Mouse (Mus musculus) mesoderm, embryonic 11.5 days (tissue): ENCODE results near the gene Farsa.
A peak's percentile ranks its signal among the peaks of the same experiment; 100 is the strongest.

Experiments
- DNase-seq: peaks from one replicate; pipeline ENCODE4 v3.0.0-alpha.2; 2012; ENCODE audit warnings: low read depth, low spot score

Farsa gene

DNA sequence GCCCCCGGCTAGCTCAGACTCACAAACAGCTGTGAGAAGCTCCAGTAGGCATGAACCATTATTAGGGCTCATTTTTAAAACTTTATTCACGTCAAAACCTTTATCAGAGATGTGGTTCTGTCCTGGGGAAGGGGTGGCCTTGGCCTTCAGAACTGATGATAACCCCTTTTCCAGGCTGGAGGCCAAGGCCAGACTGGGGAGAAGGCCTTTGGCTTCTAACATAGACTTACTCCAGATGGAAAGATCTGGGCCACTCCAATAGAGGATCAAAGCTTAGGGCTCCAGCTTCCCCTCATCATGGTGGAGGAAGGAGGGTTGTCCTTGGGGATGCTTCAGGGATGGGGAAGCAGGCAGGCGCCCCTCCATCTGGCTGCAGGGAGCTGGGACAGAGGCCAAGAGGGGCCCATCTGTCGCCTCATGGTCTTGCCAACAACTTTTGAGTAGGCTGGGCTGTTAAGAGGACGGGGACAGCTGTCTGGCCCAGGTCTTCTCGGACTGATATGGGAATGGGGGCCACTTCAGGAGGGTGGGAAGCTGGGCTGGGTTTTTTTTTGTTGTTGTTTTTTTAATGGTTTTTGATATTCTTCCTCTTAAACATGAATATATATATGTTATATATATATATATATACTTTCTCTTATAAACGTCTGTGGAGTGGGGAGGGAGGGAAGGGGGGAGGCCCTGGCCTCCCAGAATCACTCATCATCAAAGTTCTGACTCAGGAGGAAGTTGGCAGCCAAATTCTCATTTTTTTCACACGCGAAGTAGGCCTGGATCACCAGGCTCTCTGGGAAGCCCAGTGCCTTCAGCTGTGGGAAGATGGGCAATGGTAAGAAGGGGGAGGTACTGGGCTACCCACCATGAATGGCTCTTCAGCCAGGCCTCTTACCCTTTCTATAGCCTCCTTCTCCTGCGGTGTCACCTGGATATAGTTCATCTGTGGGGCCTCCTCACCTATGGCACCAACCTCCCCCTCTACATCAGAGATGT lies 21.6 kb upstream of the Farsa start:
- no peak for DNase-seq

DNA sequence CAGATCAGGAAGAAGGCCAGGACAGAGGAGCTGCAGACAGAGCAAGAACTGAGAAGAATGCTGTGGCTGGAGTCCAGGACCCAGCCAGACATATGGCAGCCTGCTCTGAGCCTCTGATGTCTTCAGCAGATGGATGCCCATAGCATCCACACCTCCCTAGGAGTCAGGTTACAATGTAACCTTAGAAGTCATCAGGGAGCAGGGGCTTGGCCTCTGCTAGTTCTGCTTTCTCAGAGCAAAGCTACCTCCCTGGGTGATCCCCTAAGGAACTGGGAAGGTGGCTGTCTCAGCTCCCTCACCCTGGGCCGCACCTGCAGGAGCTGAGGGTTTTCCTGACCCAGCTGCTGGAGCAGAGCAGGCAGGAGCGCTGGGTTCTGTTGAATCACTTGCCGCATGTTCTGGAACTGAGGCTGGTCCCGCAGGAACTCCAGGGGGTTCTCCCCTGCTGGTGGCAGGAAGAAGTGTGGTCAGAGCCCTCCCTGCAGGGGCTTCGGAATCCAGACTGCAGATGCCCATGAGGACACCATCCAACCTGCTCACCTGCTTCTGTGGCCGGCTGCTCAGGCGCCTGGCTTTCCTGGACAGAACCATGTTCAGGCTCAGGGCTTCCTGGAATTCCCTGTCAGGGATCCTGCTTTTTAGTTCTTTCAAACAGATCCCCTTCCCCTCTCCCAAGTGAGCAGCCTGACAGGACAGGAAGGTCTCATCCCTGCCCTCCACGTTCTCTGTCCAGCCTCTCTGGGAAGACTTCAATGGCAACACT lies 19.5 kb upstream of the Farsa start:
- peak; percentile 81 for DNase-seq

DNA sequence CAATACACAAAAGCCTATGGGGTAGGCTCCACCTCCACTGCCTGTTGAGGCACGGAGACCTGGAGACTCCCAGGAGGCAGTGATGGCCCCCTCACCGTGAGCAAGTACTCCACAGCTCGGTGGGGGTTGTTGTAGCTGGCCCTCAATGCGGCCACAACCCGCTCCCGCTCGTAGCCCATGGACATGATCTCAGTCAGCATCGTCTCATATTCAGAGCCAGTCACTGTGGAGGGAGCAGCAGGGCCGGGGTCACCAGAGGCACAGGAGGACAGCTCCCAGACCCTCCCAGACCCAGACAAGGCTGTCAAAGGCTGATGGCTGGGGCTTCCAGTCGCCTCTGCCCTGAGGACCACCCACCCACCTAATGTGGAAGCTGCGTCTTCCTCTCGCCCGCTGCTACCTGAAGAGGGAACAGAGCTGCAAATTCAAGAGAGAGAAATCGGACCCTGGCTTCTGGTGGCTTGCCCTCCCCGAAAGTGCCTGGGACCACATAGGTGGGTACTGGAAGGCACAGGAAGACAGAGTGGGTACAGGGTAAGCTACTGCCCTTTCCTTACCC lies 18.8 kb upstream of the Farsa start:
- no peak for DNase-seq

DNA sequence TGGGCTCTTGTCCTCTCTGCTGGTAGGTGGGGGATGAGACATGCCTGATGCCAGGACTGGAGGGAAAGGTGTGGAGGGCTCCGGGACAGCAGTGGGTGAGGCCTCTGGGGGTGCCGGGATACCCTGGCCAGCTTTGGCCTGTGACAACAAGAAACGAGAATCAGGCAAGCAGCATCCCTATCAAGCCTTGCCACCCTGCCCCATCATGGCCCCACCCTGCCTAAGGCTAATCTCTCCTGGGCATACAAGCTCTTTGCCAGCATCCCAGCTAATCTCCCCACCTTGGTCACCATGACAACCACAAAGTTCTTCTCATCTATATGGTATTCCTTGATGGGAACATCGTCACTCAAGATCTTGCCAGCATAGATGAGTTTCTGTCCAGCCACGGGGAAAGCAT lies 18.3 kb upstream of the Farsa start:
- no peak for DNase-seq

DNA sequence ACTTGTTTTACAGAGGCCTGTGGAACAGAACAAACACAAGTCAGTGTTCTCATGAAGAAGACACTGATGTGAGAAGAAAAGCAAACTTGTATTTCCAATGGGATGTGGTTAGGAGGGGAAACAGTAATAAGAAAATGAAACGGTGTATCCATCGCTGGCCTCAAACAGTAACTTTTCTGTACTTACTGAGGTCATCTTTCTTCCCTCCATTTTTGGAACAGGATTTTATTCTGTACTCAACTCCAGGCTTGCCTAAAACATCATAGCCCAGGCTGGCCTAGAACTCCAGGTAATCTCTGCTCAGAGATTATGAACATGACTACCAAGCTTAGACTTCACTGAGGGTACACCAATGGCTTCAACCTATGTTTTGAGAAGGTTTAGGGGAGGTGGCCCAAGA lies 17.4 kb upstream of the Farsa start:
- DNase-seq, result no peak

DNA sequence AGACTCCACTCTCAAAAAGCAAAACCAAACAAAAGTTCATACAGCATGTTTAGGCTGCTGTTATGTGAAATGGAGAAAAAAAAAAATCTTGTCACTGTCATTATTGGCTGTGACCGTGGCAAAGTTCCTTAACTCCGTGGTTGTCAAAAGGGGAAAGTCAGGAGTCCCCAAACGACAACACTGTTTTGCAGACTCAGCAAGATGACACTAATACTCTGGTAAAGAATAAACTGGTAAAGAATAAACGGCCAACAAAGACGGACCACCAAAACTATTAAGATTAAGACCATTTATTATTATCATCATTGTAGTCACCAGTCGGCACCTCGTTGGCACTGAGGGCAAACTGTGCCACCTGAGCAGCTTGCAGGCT lies 16.9 kb upstream of the Farsa start:
- DNase-seq, result no peak

DNA sequence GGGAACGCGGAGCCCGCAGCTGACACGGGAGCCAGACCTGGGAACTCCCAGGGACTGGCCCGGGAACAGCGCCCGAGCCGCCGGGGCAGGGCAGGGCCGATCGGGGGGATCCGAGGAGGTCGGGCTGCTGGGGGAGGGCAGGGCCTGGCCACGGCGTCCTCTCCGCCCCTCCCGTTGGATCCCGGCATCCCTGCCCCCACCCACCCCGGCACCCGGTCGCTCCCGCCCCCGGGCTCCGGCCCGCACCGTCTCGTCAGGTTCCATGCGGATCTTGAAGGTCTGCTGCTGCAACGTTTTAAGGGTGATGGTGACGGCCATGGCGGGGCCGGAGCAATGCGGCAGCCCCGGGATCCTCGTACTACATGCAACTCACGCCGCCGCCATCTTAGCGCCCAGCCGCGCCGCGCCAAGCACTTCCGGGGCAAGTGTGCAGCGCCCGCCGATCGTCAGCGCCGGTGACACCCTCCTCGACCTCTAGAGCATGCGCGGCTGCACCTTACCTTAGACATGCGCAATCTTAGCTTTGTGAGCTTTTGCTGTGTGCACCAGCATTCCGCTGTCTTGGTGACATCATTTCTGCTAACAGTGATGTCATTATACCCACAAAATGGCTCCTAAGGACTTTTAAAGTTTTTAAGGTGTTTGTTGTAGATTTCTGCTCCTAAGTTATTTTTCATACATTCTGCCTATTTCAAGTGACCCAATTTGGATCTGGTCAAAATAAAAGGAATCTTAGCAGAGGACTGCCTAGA lies 16.4 kb upstream of the Farsa start, which contains the start of gene Rad23a:
Gene Rad23a, minus strand, starts transcription at position 418 of the 752 bp plus-strand sequence.
- peak; percentile 96 for DNase-seq

DNA sequence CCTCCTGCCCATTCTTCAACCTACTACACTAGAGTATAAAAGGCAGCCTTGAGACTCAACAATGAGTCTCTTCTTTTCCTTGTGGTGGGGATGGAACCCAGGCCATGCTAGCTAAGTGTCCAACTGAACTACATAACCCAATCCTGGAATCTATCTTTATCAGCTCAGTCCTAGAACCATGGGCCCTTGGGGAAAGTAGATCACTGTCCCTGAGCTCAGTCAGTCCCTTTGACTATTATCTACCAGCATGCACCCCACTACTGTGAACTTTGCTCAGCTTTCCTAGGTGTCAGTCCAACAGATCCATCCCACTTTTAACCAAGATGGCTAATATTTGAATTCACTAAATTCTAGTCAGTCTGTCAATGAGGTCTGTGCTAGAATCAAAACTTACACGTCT lies 15.3 kb upstream of the Farsa start:
- DNase-seq, result no peak

DNA sequence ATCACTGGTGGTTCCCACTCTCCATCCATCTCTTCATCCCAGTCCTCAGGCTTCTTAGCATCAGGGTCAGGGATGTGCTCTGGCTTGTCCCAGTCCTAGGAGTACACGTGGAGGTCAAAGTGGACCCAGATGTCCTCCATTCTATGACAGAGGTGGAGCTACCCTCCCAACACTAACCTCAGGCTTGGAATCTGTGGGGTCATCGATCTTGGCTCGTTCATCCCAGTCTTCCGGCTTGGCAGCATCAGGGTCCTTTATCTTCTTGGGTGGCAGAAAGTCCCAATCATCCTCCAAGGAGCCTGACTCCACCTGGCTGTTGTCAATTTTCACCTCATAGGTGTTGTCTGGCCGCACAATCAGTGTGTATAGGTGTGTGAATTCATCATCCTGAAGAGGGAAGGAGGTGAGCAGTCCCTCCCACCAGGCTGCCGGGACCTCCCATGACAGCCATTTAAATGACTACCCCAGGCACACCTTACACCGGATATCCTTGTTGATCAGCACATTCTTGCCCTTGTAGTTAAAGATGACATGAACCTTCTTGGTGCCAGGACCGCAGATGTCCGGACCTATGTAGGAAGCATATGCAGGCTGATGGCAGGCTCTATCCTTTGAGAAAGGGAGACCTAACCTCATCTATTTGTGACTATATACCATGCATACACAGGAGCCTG lies 12.3 kb upstream of the Farsa start:
- DNase-seq, result no peak

DNA sequence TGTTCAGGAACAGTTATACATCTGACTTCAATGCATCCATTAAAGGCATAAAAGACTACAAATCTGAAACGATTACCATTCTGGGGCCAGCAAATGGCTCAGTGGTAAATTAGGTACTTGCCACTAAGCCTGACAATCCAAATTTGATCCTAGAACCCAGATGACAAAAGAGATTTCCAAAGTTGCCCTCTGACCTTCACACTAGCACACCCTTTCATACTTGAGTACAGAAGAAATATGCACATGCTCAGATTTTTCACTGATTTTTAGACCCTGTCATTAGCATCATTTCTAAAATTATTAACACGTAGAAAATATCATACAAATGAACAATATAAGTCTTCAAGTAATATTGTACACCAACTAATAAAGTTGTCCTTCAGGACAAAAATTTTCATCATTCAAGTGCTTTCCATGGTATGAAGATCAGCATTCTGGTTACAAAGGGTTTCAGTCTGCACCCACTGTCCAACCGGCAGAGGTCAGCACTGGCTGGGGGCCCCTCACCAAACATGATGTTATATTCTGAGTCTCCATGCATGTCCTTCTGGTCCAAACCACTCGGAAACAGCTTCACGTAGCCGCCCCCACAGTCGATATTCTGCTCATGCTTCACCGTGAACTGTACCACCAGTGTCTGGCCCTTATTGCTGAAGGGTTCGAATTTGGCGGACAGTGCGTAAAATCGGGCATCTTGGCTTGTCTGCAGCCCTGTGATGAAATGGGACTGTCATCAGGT lies 11.3 kb upstream of the Farsa start:
- DNase-seq, result no peak

DNA sequence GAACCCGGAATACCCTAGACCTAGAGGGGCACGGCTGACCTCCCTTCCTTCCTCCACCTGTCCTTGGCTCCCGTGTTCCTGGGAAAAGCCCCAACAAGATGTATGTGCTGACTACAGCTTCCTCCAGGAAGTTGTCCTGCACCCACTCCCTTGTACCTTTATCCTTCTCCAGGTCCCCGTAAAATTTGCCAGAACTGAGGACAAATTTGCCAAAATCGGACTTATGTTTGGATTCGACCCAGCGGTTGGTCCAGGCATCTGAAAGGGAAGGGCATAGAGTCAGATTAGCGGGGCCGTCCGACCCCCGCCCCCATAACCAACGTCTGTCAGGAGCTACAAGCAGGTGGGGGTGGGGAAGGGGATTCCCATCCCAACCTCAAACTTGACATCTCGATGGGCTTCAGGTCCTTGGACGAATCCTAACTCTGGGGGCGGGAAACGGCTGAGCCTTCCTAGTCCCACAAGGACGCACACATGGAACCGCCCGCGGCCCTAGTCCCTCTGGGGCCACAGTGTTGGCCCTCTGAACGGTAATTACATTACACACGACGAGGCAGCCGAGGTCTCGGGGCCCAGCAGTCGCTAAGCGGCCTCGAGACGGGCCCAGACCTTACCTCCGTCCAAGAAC lies 10.6 kb upstream of the Farsa start:
- DNase-seq, result no peak

DNA sequence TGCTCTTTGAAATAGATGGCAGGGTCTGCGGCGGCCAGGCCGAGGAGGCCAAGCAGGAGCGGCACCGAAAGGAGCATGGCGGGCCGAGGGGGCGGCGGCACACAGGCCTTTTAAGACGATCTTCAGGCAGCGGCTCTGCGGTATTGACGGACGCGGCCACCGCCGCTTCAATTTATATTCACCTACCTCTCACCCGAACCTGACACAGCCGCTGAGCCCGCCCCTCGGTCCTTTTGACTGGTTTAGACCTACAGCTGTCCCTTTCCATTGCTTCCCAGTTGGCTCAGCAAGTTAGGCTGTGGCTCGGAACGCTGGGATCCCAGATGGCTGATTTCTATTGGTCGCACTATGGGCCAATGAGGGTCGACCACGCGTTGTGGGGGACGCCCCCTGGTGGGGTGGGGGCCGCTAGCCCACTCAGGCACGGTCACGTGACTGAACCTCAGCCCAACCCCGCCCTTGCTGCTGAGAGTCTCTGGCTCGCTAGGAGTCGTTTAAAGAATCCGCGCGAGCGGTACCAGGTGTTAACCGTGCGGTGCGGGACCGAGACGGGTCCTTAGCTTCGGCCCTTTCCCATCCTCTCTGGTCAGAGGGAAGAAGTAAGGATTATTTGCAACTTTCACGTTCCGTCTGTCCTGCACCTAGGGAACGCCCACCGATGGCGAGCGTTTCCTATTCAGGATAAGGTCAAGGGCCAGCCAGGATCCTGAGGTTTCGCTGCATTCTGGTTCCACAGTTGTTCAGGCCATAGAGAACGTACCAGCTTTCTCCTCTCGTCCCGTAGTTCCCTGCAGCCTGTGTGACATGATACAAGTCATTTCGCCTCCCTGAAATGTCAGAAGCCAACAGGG lies 9.8 kb upstream of the Farsa start, which contains the start of gene Calr:
Gene Calr, minus strand, starts transcription at position 213 of the 851 bp plus-strand sequence.
- peak; percentile 100 for DNase-seq

DNA sequence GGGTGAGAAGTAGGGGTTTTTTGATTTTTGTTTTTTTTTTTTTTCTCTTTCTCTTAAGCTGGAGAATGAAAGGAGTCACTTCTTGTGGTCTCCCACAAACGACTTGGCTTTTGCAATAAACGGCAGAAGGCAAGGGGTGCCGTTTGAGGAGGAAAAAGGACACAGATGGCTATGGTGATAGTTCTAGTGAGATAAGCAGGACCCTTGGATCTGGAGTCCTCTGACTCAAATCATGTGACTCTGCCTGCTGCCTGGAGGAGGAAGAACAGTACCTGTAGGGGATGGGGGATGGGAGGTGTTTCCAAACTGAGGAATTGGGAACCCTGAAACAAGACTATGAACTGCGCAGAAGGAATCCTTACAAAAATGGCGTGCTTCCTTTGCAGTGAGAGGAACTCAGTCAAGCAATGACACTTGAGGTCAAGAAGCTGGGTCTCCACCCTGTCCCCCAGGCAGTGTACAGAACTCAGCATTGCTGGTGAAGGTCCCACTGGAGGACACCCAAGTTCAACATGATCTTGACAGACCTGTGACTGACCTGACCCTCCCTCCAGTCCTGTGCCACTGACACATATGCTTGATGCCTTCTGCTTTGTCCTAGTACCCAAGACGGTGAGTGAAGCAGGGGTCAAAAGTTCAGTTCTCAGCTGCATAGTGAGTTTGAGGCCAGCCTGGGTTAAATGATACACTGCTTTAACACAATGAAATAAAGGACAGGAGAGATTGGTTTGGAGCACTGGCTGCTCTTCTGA lies 8.9 kb upstream of the Farsa start:
- DNase-seq, result no peak

DNA sequence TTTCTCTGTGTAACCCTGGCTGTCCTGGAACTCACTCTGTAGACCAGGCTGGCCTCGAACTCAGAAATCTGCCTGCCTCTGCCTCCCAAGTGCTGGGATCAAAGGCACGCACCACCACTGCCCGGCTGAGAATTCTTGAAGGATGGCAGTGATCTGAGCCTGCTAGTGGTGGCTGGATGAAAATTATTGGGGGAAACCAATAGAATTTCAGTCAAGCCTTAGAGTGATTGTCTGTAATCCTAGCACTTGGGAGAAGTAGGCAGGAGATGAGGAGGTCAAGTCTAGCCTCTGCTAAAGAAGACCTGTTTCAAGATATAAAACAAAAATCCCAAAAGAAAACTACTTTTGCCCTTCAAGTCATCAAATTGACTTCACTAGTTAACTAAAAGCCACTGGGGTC lies 355 bp upstream of the Farsa start:
- no peak for DNase-seq

DNA sequence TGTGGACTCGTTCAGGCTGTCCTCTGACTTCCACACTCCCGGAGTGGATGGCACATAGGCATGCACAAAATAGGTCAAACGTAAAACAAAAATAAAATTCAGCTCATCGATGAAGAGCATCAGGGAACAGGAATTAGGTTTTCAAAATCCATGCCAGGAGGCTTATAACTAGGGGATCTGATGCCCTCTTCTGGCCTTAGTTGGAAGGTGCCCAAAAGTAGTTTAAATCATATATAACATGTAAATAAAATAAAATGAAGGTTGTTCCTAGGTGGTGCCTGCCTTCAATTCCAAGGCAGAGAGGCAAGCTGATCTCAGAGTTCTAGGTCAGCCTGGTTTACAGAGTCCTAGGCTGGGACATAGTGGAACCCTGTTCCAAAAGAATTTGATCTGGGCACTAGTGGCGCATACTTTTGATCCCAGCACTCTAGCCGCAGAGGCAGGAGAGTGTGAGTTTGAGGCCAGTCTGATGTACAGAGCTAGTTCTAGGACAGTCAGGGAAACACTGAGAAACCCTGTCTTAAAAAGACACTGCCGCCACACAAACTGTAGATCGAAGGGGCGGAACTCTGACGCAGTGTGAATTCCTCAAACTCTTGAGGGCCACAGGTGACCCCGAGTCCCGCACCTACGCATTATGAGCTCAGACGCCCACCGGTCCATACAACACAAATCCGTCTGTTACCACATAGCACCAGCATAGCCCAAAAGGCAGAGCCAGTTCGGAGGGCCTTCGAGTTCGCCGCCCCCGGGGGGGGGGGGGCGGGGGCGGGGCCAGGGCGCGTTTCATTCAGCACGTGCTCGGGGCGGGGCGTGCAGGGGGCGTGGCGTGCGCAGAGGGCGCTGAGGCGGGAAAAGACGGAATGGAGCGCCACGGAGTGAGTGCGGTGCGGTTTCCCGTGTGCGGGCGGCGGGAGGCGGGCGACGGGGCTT lies 14.9 kb downstream of the Farsa start, which contains the start of gene Syce2:
Gene Syce2, plus strand, starts transcription at position 736 of the 933 bp plus-strand sequence.
- DNase-seq, result peak; percentile 68

DNA sequence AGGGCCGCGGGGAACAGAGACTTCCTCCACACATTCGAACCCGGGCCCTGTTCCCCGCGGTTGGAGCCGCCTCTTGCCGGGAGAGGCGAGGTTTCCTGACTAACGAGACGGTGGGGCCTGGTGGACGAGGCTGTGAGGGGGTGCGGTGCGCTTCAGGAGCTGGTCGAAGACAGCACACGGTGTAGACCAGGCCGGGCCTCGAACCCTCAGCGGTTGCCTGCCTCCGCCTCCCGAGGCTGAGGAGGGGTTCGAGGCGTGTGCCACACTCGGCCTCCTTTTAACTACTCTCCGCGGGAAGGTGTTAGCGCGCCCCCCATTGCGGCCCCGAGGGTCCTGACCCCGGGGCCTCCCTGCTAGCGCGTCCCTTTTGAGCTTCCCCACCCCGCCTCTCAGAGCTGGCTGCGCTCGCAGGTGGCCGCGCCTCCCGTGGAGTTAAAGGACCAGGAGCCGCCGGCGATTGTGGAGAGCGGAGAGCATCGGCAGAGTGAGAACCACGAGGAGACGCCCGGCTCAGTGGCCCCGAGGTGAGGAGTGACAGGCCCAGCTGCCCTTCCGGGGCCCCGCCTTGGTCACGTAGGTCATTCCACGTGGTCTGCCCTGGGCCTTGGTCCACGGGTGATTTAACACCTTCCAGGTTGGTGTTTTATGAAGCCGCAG lies 15.6 kb downstream of the Farsa start:
- DNase-seq, result peak; percentile 16
